Mouse (Mus musculus) cerebellum, adult 11-12 months (tissue): Measurements from ENCODE around the gene 1110002E22Rik.

ENCODE experiments used
- DNase-seq: peaks from one replicate; pipeline ENCODE4 v3.0.0; 2022

1110002E22Rik gene

GRCm38 (mm10) chr3:138065930-138066329 is 1.1 kb downstream of the 1110002E22Rik start:
- no peak for DNase-seq

GRCm38 (mm10) chr3:138066348-138066856 is 1.6 kb downstream of the 1110002E22Rik start:
- no peak for DNase-seq

- no peak for DNase-seq
These were observed 2.4 kb downstream of the 1110002E22Rik start, which contains the start of gene Gm5105 for GRCm38 (mm10) chr3:138067288-138067687. Gene Gm5105 (minus strand): TSS chr3:138067388.

GRCm38 (mm10) chr3:138068103-138068502 is 3.3 kb downstream of the 1110002E22Rik start:
- no peak for DNase-seq

- no peak for DNase-seq
These were observed 5.1 kb downstream of the 1110002E22Rik start for GRCm38 (mm10) chr3:138069756-138070511.

- DNase-seq: no peak
These were observed 6.2 kb downstream of the 1110002E22Rik start for GRCm38 (mm10) chr3:138071004-138071403.

GRCm38 (mm10) chr3:138071476-138072073 is 6.7 kb downstream of the 1110002E22Rik start:
- DNase-seq: no peak

- DNase-seq: no peak
These were observed 9.4 kb downstream of the 1110002E22Rik start for GRCm38 (mm10) chr3:138074214-138074613.

GRCm38 (mm10) chr3:138075209-138075608 is 10.4 kb downstream of the 1110002E22Rik start:
- DNase-seq: no peak

- DNase-seq: peak; percentile 58
These were observed 12.9 kb downstream of the 1110002E22Rik start for GRCm38 (mm10) chr3:138077476-138078340.

GRCm38 (mm10) chr3:138078701-138079100 is 13.8 kb downstream of the 1110002E22Rik start:
- no peak for DNase-seq

- peak; percentile 49 for DNase-seq
These were observed 18.3 kb downstream of the 1110002E22Rik start for GRCm38 (mm10) chr3:138083073-138083637.

- DNase-seq: no peak
These were observed 19.0 kb downstream of the 1110002E22Rik start for GRCm38 (mm10) chr3:138083896-138084295.

- DNase-seq: no peak
These were observed 30.4 kb downstream of the 1110002E22Rik start for GRCm38 (mm10) chr3:138095301-138095700.

- DNase-seq: no peak
These were observed 30.9 kb downstream of the 1110002E22Rik start for GRCm38 (mm10) chr3:138095718-138096117.

- no peak for DNase-seq
These were observed 31.6 kb downstream of the 1110002E22Rik start for GRCm38 (mm10) chr3:138096263-138097028.

GRCm38 (mm10) chr3:138097718-138098117 is 32.9 kb downstream of the 1110002E22Rik start:
- no peak for DNase-seq

GRCm38 (mm10) chr3:138101936-138102335 is 37.1 kb downstream of the 1110002E22Rik start:
- DNase-seq: no peak

- no peak for DNase-seq
These were observed 38.8 kb downstream of the 1110002E22Rik start for GRCm38 (mm10) chr3:138103690-138104089.

GRCm38 (mm10) chr3:138105056-138105455 is 40.2 kb downstream of the 1110002E22Rik start:
- no peak for DNase-seq

- no peak for DNase-seq
These were observed 42.0 kb downstream of the 1110002E22Rik start for GRCm38 (mm10) chr3:138106887-138107286.
